Mouse (Mus musculus): ENCODE data around the gene Cops7a. TPM values are rescaled to one million over a fixed set of nuclear protein-coding genes. Genes with fewer than 3 reads are reported as not detected.

The Cops7a gene
- polyA plus RNA-seq, 1 experiment: 55.7 TPM

- TF ChIP-seq GATA1 (IDR thresholded peaks at IDR 0.05; ENCODE audit: borderline replicate concordance, low read length) (no peak), FLI1 (IDR thresholded peaks at IDR 0.05; ENCODE audit: low read length) (no peak)
- no peak overlapping the region for H3K4me3 ChIP-seq (replicated peaks)
- H3K27me3 ChIP-seq (replicated peaks): peaks cover 39% of the 10 kb centered on the region
Measured at GRCm38 (mm10) chr6:124921539-124921938, 43.8 kb downstream of the Cops7a start.

DNA sequence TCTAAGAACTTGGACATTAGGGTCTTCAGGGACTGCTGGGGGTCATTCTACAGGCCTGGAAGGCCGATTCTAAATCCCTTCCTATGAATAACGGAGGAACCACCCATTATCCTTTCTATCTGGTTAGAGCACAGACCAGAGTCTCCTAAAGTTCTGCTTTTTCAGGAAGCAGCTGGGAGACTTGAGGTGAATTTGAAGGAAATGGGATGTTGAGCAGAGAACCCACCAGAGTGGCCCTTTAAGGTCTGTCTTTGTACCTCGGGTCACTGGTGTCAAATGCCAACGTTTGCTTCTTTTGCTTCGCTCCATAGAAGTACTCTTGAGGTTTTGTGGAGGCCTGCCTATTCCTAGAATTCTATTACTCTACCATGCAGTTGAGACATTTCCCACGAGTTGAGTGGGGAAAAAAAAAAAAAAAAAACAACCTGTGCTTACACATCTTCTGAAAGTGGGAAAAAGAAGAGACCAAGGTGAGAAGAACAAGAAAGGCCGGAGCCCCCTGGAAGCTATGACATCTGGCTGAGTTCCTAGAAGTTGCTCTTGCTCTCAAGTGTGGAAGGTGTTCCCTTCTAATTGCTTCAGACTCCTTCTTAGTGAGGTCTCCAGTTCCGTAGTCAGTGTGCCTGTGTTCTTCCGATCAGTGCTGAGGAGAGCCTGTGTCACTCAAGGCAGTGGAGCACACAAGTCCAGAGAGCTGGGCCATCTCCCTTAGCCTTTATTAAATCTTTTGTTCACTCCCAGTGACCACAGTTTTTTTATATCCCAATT lies 44.8 kb downstream of the Cops7a start:
- TF ChIP-seq GATA1 (IDR thresholded peaks at IDR 0.05; ENCODE audit: borderline replicate concordance, low read length) (no peak), FLI1 (IDR thresholded peaks at IDR 0.05; ENCODE audit: low read length) (no peak)
- no peaks in the 10 kb centered on the region for H3K9me3 ChIP-seq
- H3K4me1 ChIP-seq: peaks cover 61% of the 10 kb centered on the region
- no peak overlapping the region for H3K4me3 ChIP-seq (replicated peaks)
- H3K27me3 ChIP-seq (replicated peaks): peaks cover 47% of the 10 kb centered on the region
- no peaks in the 10 kb centered on the region for H3K36me3 ChIP-seq (replicated peaks; ENCODE audit: low read length)

More at GRCm38 (mm10) chr6:124921539-124921938, 43.8 kb downstream of the Cops7a start:
- H3K9me3 ChIP-seq: no peaks in the 10 kb centered on the region
- no peaks in the 10 kb centered on the region for H3K36me3 ChIP-seq (replicated peaks; ENCODE audit: low read length)
- peaks cover 58% of the 10 kb centered on the region for H3K4me1 ChIP-seq

- peaks cover 62% of the 10 kb centered on the region for H3K4me1 ChIP-seq
- no peaks in the 10 kb centered on the region for H3K9me3 ChIP-seq
- H3K36me3 ChIP-seq (replicated peaks; ENCODE audit: low read length): no peaks in the 10 kb centered on the region
- H3K27me3 ChIP-seq (replicated peaks): peaks cover 49% of the 10 kb centered on the region
- H3K4me3 ChIP-seq (replicated peaks): no peak within 1 kb of the TSS
- no peak for TF ChIP-seq FLI1 (IDR thresholded peaks at IDR 0.05; ENCODE audit: low read length)
- no peak for TF ChIP-seq GATA1 (IDR thresholded peaks at IDR 0.05; ENCODE audit: borderline replicate concordance, low read length)
Measured at GRCm38 (mm10) chr6:124919695-124920317, 45.5 kb downstream of the Cops7a start, which contains the start of gene Ptms. Ptms (minus strand) TSS chr6:124920103.

GRCm38 (mm10) chr6:124918890-124919627 lies 46.3 kb downstream of the Cops7a start:
- no peak overlapping the region for H3K4me3 ChIP-seq (replicated peaks)
- peaks cover 65% of the 10 kb centered on the region for H3K4me1 ChIP-seq

GRCm38 (mm10) chr6:124918331-124918690 lies 47.0 kb downstream of the Cops7a start:
- Histone ChIP-seq H3K4me1 (peaks cover 72% of the 10 kb centered on the region), H3K4me3 (replicated peaks) (peak overlapping the region; percentile 93), H3K27me3 (replicated peaks) (peaks cover 60% of the 10 kb centered on the region), H3K9me3 (no peaks in the 10 kb centered on the region), H3K36me3 (replicated peaks; ENCODE audit: low read length) (no peaks in the 10 kb centered on the region)
- no peak for TF ChIP-seq GATA1 (IDR thresholded peaks at IDR 0.05; ENCODE audit: borderline replicate concordance, low read length)
- no peak for TF ChIP-seq FLI1 (IDR thresholded peaks at IDR 0.05; ENCODE audit: low read length)

More at GRCm38 (mm10) chr6:124918890-124919627, 46.3 kb downstream of the Cops7a start:
- H3K36me3 ChIP-seq (replicated peaks; ENCODE audit: low read length): no peaks in the 10 kb centered on the region
- H3K9me3 ChIP-seq: no peaks in the 10 kb centered on the region
- TF ChIP-seq GATA1 (IDR thresholded peaks at IDR 0.05; ENCODE audit: borderline replicate concordance, low read length): no peak
- no peak for TF ChIP-seq FLI1 (IDR thresholded peaks at IDR 0.05; ENCODE audit: low read length)
- peaks cover 57% of the 10 kb centered on the region for H3K27me3 ChIP-seq (replicated peaks)

DNA sequence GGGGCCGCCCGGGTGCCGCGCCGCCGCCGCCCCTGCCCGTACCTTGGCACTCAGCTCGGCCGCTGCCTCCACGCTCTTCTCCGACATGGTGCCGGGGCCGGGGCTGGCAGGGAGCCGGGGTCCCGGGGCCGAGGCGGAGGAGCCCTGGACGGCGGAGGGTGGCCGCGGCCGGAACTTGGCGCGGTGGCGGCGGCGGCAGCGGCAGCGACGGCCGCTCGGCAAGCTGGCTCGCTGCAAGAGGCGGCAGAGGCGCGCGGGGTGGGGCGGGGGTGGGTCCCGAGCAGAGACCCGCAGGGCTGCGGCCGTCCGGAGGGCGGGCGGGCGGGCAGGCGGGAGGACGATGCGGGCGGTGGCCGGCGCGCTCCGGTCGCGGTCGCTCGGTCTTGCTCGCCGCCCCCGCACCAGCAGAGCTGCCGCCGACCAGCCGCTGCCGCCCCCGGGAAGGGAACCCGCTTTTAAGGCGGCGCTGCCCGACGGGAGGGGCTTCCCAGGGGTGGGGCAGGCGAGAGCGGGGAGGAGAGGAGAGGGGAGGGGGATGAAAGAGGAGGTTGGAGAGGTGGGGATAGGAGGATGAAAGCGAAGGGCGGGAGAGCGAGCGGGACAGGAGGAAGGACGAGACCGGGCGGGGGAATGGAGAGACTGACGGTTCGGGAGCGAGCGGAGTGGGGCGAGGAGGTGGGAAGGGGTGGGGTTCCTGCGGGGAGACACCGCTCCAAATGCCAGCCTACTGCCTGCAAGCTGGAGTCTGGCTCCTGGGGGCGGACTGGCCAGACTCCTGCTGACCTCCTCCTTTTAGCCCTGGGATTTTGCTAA lies 47.6 kb downstream of the Cops7a start:
- Histone ChIP-seq H3K27me3 (replicated peaks) (peaks cover 64% of the 10 kb centered on the region), H3K4me1 (peaks cover 76% of the 10 kb centered on the region), H3K9me3 (no peaks in the 10 kb centered on the region), H3K36me3 (replicated peaks; ENCODE audit: low read length) (no peaks in the 10 kb centered on the region), H3K4me3 (replicated peaks) (peak overlapping the region; percentile 93)
- TF ChIP-seq GATA1 (IDR thresholded peaks at IDR 0.05; ENCODE audit: borderline replicate concordance, low read length) (no peak), FLI1 (IDR thresholded peaks at IDR 0.05; ENCODE audit: low read length) (no peak)

DNA sequence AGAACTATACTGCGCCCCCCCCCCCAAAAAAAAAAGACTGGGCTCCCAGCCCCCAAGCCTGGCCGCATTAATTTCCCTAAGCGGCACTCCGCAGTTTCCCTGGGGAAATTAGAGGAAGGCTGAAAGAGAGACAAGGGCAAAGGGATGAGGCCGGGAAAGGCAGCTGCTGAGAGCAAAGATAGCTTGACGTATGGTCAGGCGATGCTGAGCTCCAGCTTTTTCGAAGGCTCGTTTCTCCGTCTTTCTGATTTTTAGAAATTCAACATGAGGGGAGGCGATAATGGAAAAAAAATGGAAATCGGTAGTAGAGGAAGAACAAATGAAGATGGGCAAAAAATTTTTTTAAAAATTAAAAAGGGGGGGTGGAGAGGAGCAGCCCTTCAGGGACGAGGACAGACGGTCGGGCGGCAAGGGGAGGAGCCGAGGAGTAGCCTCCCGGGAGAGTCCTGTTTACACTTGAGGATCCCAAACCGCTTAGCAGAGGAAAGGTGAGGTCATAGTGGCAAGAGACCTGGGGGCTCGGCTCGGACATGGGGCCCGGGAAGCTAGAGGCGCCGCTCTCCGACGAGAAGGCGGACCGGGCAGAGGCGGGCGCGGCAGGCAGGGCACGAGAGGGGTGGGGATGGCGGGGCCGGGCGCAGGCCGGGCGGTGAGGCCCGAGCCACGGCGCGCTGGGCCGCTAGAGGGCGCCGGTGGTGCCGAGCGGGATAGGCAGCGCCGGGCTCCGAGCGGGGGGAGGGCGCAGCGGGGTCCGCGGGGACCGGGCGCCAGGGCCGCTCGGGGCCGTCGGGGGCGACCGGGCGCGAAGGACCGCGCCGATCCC lies 48.4 kb downstream of the Cops7a start:
- Histone ChIP-seq H3K4me1 (peaks cover 73% of the 10 kb centered on the region), H3K27me3 (replicated peaks) (peaks cover 68% of the 10 kb centered on the region), H3K4me3 (replicated peaks) (peak overlapping the region; percentile 93), H3K9me3 (no peaks in the 10 kb centered on the region), H3K36me3 (replicated peaks; ENCODE audit: low read length) (no peaks in the 10 kb centered on the region)
- TF ChIP-seq GATA1 (IDR thresholded peaks at IDR 0.05; ENCODE audit: borderline replicate concordance, low read length) (no peak), FLI1 (IDR thresholded peaks at IDR 0.05; ENCODE audit: low read length) (no peak)

DNA sequence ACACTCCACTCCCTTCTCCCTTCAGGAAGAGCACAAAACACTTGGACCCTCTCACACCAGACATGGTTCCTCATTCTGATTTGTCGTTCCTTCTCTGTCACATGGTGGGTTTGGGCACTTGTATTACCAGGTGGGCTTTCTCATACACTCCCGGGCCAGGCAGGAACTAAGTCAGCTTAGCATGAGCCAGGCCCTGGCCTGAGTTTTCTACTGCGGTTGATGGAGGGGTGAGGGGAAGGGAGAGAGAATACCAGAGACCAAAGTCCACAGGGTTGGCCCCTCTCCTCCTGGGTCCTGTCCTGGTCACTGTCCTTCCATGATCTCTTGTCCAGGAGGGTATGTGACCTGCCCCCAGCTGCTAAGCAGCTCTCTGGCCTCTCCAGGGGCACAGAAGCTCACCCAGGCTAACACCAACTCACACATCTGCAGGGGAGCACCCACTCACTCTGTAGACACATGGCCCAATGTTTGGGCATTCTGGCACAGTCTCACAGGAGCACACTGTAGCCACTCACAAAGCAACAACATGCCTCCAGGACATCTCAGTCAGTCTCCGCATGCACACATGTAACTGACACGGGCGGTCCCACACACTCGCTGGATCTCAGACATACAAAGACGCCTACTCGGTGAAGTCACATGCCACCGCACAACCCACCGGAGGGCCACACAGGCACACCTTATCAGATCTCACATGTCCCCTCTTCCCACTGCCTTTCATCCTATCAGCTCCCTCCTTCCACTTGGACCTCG lies 49.2 kb downstream of the Cops7a start:
- H3K4me3 ChIP-seq (replicated peaks): peak overlapping the region; percentile 93
- peaks cover 72% of the 10 kb centered on the region for H3K4me1 ChIP-seq
- no peak for TF ChIP-seq GATA1 (IDR thresholded peaks at IDR 0.05; ENCODE audit: borderline replicate concordance, low read length)
- TF ChIP-seq FLI1 (IDR thresholded peaks at IDR 0.05; ENCODE audit: low read length): no peak
- no peaks in the 10 kb centered on the region for H3K9me3 ChIP-seq
- H3K27me3 ChIP-seq (replicated peaks): peaks cover 74% of the 10 kb centered on the region
- H3K36me3 ChIP-seq (replicated peaks; ENCODE audit: low read length): no peaks in the 10 kb centered on the region

Data from megakaryocyte, embryonic 14.5 days (primary cell).